Mouse (Mus musculus) intestine, postnatal 0 days (tissue): Measurements from ENCODE around the gene Olfr653. TPM values are rescaled to one million over a fixed set of nuclear protein-coding genes. Genes with fewer than 3 reads are reported as not detected.

Source experiments
- ATAC-seq: fragments of 200-750 bp; cut with Nextera tagmentation; 2 replicates; pipeline ENCODE4 v1.8.0; 2017; ENCODE audit warnings: mild to moderate bottlenecking, moderate TSS enrichment, moderate library complexity
- H3K27ac ChIP-seq: fragments of 300-500 bp; sonication (generic); 2 replicates; pipeline ENCODE4 v1.5.1; 2014; ENCODE audit warnings: mild to moderate bottlenecking, low read depth, low read length, moderate library complexity
- H3K27me3 ChIP-seq: fragments of 300-500 bp; sonication (generic); replicated peaks from 2 replicates; pipeline ENCODE4 v1.6.1; 2014; ENCODE audit warnings: low read length, mixed read lengths; ENCODE audit not compliant: control insufficient read depth, insufficient read depth
- H3K36me3 ChIP-seq: fragments of 300-500 bp; sonication (generic); 2 replicates; pipeline ENCODE4 v1.6.1; 2014; ENCODE audit warnings: mild to moderate bottlenecking, moderate library complexity; ENCODE audit not compliant: control insufficient read depth, insufficient read depth
- H3K4me1 ChIP-seq: fragments of 300-500 bp; sonication (generic); replicated peaks from 2 replicates; pipeline ENCODE4 v1.6.1; 2014; ENCODE audit warnings: antibody characterized with exemption, low read length, mixed read lengths; ENCODE audit not compliant: control insufficient read depth, insufficient read depth
- H3K4me2 ChIP-seq: fragments of 300-500 bp; sonication (generic); replicated peaks from 2 replicates; pipeline ENCODE4 v1.6.1; 2014; ENCODE audit warnings: low read depth, mild to moderate bottlenecking, moderate library complexity
- H3K4me3 ChIP-seq: fragments of 300-500 bp; sonication (generic); 2 replicates; pipeline ENCODE4 v1.5.1; 2014; ENCODE audit warnings: low read depth, low read length
- H3K9ac ChIP-seq: fragments of 300-500 bp; sonication (generic); 2 replicates; pipeline ENCODE4 v1.6.1; 2014; ENCODE audit warnings: mild to moderate bottlenecking, low read depth, low read length
- H3K9me3 ChIP-seq: fragments of 300-500 bp; sonication (generic); 2 replicates; pipeline ENCODE4 v1.6.1; 2016; ENCODE audit warnings: mixed run types; ENCODE audit not compliant: control insufficient read depth
- CTCF ChIP-seq: sonication (generic); IDR thresholded peaks from 2 replicates; pipeline ENCODE4 v1.5.1; 2016; ENCODE audit warnings: low read depth, mild to moderate bottlenecking, control low read depth, antibody characterized with exemption, moderate library complexity
- WGBS: fragments of 180-500 bp; shearing (Covaris S2); extraction: QIAGEN DNeasy Blood & Tissue Kit; methylation state at CpG from one replicate; pipeline ENCODE4 v1.1.7; 2014; 5-methylcytosine and 5-hydroxymethylcytosine counted together
- polyA plus RNA-seq: library from polyadenylated mRNA; unstranded; fragments of >200 nt; fragmentation: Nextera tagmentation; extraction: Ambion mirVana; gene quantifications from 2 replicates; pipeline ENCODE4 v1.2.1, GENCODE M21; 2015

Olfr653 gene
- 0.03 TPM in 1 of 2 replicates, not detected in the other for polyA plus RNA-seq

- no peak within 1 kb of the TSS for H3K9ac ChIP-seq
- H3K27me3 ChIP-seq: no peaks in the 10 kb centered on the region
- TF ChIP-seq CTCF: no peak
- 63% methylated on average over 2 of the region's 2 CpGs for WGBS
- no peak within 1 kb of the TSS for H3K4me2 ChIP-seq
- ATAC-seq: no peak
- H3K4me1 ChIP-seq: no peaks in the 10 kb centered on the region
- no peak within 1 kb of the TSS for H3K4me3 ChIP-seq
- H3K36me3 ChIP-seq: no peaks in the 10 kb centered on the region
- no peaks in the 10 kb centered on the region for H3K9me3 ChIP-seq
- no peak within 1 kb of the TSS for H3K27ac ChIP-seq
Observed at GRCm38 (mm10) chr7:104577014-104577413, at the start of gene Olfr653. Gene Olfr653, plus strand, starts transcription at chr7:104577314.

GRCm38 (mm10) chr7:104549833-104550232 is 27.3 kb upstream of the Olfr653 start, which contains the start of gene Olfr651:
Gene Olfr651, plus strand, starts transcription at chr7:104550133.
- no peaks in the 10 kb centered on the region for H3K9me3 ChIP-seq
- no peak for ATAC-seq
- no peaks in the 10 kb centered on the region for H3K4me1 ChIP-seq
- H3K4me2 ChIP-seq: no peak within 1 kb of the TSS
- TF ChIP-seq CTCF: no peak
- no peaks in the 10 kb centered on the region for H3K27me3 ChIP-seq
- no peak within 1 kb of the TSS for H3K9ac ChIP-seq
- WGBS: 70% methylated on average over 5 of the region's 5 CpGs
- no peaks in the 10 kb centered on the region for H3K36me3 ChIP-seq
- H3K27ac ChIP-seq: no peak within 1 kb of the TSS
- H3K4me3 ChIP-seq: no peak within 1 kb of the TSS

GRCm38 (mm10) chr7:104552700-104553099 is 24.4 kb upstream of the Olfr653 start:
- Histone ChIP-seq H3K4me1 (no peaks in the 10 kb centered on the region), H3K4me2 (no peak overlapping the region), H3K27me3 (no peaks in the 10 kb centered on the region), H3K4me3 (no peak overlapping the region), H3K9ac (no peak overlapping the region), H3K36me3 (no peaks in the 10 kb centered on the region), H3K9me3 (no peaks in the 10 kb centered on the region), H3K27ac (no peak overlapping the region)
- 72% methylated on average over 1 of the region's 1 CpGs for WGBS
- ATAC-seq: 0 out of 2 replicates have a peak, but pooled peaks have one; percentile 57
- no peak for TF ChIP-seq CTCF

GRCm38 (mm10) chr7:104560601-104561000 is 16.5 kb upstream of the Olfr653 start, which contains the start of gene Olfr652:
Gene Olfr652, plus strand, starts transcription at chr7:104560901.
- Histone ChIP-seq H3K4me3 (no peak within 1 kb of the TSS), H3K4me2 (no peak within 1 kb of the TSS), H3K4me1 (no peaks in the 10 kb centered on the region), H3K27ac (no peak within 1 kb of the TSS), H3K27me3 (no peaks in the 10 kb centered on the region), H3K36me3 (no peaks in the 10 kb centered on the region), H3K9ac (no peak within 1 kb of the TSS), H3K9me3 (no peaks in the 10 kb centered on the region)
- ATAC-seq: no peak
- no peak for TF ChIP-seq CTCF

GRCm38 (mm10) chr7:104580846-104581245 is 3.7 kb downstream of the Olfr653 start:
- H3K9ac ChIP-seq: no peak overlapping the region
- no peaks in the 10 kb centered on the region for H3K4me1 ChIP-seq
- no peaks in the 10 kb centered on the region for H3K27me3 ChIP-seq
- no peaks in the 10 kb centered on the region for H3K9me3 ChIP-seq
- TF ChIP-seq CTCF: no peak
- peak overlapping the region; percentile 79 for H3K27ac ChIP-seq
- no peak overlapping the region for H3K4me2 ChIP-seq
- ATAC-seq: peak; percentile 96
- no peak overlapping the region for H3K4me3 ChIP-seq
- WGBS: 56% methylated on average over 4 of the region's 4 CpGs
- no peaks in the 10 kb centered on the region for H3K36me3 ChIP-seq

GRCm38 (mm10) chr7:104581429-104581828 is 4.3 kb downstream of the Olfr653 start:
- H3K36me3 ChIP-seq: no peaks in the 10 kb centered on the region
- no peaks in the 10 kb centered on the region for H3K9me3 ChIP-seq
- H3K4me2 ChIP-seq: no peak overlapping the region
- H3K4me1 ChIP-seq: no peaks in the 10 kb centered on the region
- H3K9ac ChIP-seq: no peak overlapping the region
- no peak for TF ChIP-seq CTCF
- no peaks in the 10 kb centered on the region for H3K27me3 ChIP-seq
- ATAC-seq: peak; percentile 83
- WGBS: 39% methylated on average over 4 of the region's 4 CpGs
- no peak overlapping the region for H3K4me3 ChIP-seq
- H3K27ac ChIP-seq: peak overlapping the region; percentile 79

GRCm38 (mm10) chr7:104586725-104587124 is 9.6 kb downstream of the Olfr653 start, which contains the start of gene Olfr654:
Gene Olfr654, plus strand, starts transcription at chr7:104587025.
- no peak within 1 kb of the TSS for H3K27ac ChIP-seq
- H3K9me3 ChIP-seq: no peaks in the 10 kb centered on the region
- H3K4me1 ChIP-seq: no peaks in the 10 kb centered on the region
- no peak within 1 kb of the TSS for H3K4me3 ChIP-seq
- WGBS: 80% methylated on average over 4 of the region's 4 CpGs
- no peaks in the 10 kb centered on the region for H3K36me3 ChIP-seq
- no peak within 1 kb of the TSS for H3K9ac ChIP-seq
- H3K4me2 ChIP-seq: no peak within 1 kb of the TSS
- ATAC-seq: no peak
- TF ChIP-seq CTCF: no peak
- H3K27me3 ChIP-seq: no peaks in the 10 kb centered on the region
